Mouse (Mus musculus) kidney, adult 18-20 months (tissue): ENCODE data around the gene Arhgap35.
A peak's percentile ranks its signal among the peaks of the same experiment; 100 is the strongest.

Experiments
- DNase-seq: peaks from one replicate; pipeline ENCODE4 v3.0.0; 2021

Gene Arhgap35

GRCm38 (mm10) chr7:16604141-16604540, 10.7 kb downstream of the Arhgap35 start:
- no peak for DNase-seq

DNA sequence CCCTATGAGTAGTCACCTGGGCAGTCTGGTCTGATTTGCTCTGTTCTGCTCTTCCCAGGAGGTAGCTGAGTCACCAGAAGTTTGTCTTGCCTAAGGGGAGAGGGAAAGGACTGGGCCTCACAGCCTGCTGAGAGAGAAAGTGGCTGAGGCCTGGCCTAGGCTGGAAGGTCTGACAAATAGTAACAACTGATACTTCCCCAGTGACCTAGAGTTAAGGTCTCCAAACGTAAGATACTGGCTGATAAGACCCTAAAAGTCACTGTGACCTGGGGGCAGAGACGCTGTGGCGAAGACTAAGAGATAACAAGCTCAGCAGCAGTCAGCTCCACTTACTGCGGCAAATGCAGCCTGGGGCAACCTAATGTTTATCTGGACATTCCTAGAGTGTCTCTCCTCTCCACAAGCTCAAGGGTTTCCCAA, 13.1 kb downstream of the Arhgap35 start:
- DNase-seq: no peak

- no peak for DNase-seq
These were observed 15.8 kb downstream of the Arhgap35 start for GRCm38 (mm10) chr7:16599006-16599405.

DNA sequence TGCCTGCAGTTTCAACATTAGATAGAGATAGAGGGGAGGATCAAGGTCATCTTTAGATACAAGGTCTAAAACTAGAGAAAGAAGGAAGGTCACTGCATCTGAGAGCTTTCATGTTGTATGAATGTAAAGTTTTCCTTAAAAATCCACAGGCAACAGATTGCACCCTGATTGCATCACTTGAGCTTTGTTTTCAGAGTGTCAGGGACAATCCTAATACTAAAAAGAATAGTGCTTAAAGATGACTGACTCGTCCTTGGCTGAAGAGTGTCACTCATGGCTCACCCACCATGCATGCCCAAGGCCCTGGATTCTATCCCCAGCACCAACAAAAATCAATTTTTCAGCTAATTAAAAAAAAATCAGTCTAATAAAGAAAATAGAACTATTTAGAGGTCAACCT, 23.5 kb downstream of the Arhgap35 start:
- DNase-seq: no peak

DNA sequence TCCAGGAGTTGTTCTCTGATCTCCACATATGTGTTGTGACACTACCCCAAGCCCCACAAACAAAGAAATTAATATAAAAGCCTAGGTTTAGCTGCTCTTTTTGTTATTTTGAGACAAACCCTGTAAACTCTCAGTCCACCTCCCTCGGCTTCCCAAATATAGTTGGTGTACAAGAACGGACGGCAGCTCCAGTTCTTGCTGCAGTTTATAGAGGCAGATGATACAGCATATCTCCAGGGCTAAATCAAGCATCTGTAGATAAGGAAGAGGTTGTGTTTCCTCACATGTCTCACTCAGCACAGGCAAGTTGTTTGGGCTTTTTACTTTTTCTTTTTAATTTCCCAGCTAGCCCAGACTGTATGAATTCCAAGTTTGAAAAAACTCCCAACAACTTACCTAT, 27.1 kb downstream of the Arhgap35 start:
- DNase-seq: no peak

GRCm38 (mm10) chr7:16584384-16584783, 30.4 kb downstream of the Arhgap35 start:
- DNase-seq: no peak

GRCm38 (mm10) chr7:16583775-16584174, 31.0 kb downstream of the Arhgap35 start:
- peak; percentile 18 for DNase-seq

DNA sequence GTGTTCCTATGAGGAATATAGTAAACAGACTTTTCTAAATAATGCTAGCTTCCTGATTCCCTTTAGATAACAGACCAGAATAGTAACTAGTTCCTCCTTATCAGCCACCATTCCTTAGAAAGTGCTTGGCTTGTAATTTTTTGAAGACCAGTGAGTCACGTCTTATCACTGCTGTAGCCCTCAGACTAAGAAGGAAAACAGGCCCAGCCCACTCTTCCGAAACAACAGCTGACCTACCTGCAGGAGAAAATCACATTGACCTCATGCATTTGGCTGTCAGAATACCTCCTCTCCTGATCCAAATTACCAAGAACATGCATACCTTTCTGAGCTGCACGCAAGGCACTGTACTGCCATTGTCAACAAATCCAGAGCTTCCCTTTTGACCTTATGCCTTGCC, 32.5 kb downstream of the Arhgap35 start:
- DNase-seq: peak; percentile 16

GRCm38 (mm10) chr7:16581276-16582100, 33.3 kb downstream of the Arhgap35 start:
- DNase-seq: peak; percentile 39

GRCm38 (mm10) chr7:16576719-16577118, 38.1 kb downstream of the Arhgap35 start:
- DNase-seq: no peak

DNA sequence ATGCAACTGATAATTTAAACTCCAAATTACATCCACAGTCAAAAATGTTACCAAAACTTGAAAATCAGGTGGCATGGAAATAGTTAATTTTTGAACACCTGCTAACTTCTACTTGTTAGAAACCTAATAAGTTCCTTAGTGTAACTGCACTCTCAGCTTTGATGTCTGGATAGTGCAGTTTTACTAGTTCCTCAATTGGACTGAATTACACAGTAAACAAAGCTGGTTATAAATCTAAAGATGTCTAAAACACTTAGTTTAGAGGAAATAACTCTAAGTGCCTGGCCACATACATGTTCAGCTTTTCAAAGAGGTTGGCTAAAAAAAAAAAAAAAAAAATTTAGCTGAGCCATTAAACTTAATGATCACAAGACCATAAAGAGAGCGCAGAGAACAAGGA, 43.6 kb downstream of the Arhgap35 start:
- DNase-seq: no peak

DNA sequence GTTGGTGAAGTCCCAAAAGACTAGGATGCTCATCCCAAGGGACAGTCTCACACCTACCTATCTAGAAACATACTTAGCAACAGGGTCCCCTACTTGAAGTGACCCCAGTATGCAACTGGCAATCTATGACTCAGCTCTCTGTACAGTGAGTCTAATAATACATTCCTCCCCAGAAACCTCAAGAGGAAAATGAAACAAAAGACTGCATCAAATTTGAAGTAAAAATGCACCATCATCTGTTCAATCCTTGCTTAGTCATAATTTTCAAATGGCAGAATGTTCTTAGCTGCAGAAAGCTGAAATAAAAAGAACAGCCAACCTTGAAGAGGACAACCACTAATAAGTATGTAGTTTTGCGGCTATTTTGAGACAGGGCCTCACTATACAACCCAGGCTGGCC, 44.1 kb downstream of the Arhgap35 start:
- no peak for DNase-seq

DNA sequence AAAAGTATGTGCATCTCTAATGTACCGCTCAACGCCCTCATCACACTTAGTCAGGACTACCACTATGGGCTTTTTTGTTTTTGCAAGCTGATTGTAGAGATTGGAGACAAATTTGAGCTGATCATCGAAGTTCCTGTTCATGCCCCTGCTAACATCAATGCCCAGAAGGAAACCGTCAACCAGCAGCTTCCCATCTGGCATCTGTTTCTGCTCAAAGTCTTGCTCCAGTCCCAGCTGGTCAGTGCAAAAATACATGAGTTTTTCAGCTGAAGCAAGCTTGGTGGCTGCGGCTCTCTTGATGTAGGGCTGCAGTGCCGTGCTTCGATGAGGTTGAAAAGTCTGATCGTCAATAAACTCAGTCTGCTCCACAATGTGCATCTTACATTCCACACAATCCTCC, 50.3 kb downstream of the Arhgap35 start:
- no peak for DNase-seq

DNA sequence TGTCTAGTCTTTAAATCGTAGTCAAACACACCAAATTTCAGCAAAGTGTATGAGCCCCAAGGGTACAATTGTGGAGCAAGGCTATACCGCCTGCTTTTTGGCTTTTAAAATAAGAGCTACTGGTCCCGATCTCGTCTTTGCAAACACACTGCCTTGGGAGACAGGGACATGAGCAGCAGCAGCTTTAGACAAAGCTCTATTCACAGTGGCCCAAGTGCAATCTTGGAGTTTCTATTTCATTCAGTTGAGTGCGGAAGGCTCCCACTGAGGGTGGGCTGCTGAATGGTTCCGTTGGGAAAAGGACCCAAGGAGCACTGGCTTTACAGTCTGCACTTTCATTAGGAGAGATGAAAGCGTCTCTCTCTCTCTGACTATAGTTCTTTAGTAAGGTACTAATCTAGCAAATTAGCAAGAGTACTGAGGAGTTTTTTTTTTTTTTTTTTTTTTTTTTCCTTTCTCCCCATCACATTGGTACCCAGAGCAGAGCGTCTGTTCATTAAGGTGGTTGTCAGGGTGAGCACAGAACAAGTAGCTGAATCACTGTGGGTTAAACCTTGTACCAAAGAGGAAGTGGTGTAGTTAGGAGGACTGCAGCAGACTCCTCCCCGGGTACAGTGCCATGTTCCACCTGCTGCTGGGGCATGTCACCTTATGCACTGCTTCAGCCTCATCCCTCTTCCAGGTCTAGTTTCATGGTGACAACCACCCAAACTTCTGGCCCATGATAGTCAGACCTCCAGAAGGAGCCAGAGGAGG, 56.8 kb downstream of the Arhgap35 start:
- no peak for DNase-seq

DNA sequence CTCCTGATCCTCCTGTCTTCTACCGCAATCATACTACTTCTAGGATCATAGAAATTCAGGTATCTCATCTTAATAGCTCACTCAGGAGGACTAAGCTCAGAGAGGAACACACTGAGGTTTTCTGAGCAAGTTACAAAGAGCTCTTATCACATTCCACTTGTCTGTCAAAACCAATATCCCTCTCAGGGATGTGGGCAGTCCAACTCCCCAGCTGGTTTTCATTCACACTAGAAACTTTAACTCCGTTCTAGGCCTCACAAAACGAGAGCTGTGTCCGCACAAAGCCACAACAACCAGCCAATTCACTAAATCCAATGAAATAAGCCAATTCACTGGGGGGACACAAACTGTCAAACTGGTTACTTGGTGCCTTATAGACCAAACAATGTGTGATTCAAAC, 57.5 kb downstream of the Arhgap35 start:
- DNase-seq: no peak

- no peak for DNase-seq
These were observed 60.6 kb downstream of the Arhgap35 start for GRCm38 (mm10) chr7:16554215-16554614.

DNA sequence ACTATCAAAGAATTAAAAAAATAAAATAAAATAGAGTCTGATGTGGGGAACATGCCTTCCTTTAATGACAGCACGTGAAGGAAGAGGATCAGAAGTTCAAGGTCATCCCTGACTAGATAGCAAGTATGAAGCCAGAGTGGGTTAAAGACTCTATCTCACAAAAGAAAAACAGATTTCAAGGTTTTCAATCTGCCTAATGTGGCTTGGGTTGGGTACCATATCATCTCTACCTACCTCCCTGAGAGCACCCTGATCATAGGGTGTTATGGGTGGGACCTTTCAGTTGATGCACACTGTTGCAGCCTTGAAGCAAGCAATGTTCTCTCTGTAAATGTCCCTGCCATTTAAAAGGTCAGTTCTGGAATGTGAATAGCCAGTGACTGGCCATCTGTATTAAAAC, 63.2 kb downstream of the Arhgap35 start:
- no peak for DNase-seq

GRCm38 (mm10) chr7:16549299-16549698, 65.5 kb downstream of the Arhgap35 start:
- no peak for DNase-seq

DNA sequence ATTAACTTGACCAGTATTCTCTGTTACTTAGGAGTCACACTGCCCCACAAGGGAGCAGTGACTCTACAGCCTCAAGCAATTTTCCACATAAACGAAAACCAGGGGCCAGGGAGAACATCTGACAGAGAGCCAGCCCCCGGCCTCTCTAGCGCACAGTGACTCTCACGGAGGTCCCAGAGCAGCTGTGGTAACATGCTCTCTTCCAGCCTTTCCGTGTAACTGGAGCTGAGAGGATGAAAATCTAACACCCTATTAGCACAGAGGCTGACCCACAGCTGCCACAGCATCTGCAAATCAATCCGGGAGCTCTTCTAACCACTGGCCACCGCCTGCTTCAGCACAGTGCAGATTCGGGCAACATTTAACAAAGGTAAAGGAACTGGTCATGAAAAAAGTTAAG, 70.0 kb downstream of the Arhgap35 start:
- no peak for DNase-seq

- DNase-seq: no peak
These were observed 77.4 kb downstream of the Arhgap35 start for GRCm38 (mm10) chr7:16537220-16537903.

DNA sequence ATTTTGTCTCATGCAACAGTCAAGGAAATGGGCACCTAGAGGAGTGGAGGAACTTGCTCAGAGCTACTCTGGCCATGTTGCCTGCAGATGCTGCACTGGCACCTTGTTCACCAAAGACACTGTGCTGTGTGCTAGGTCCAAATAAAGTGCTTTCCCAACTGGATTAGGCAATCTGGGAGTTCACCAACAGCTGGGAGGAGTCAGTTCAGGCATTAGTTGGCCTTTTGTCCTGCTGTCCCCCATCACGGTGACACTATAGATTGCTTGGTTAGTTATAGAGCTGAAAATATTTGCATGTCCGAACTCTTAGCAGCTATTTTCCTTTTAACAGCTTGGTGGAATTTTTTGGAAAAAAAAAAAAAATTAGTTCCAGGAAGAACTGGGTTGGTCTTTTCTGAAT, 88.8 kb downstream of the Arhgap35 start:
- DNase-seq: no peak

DNA sequence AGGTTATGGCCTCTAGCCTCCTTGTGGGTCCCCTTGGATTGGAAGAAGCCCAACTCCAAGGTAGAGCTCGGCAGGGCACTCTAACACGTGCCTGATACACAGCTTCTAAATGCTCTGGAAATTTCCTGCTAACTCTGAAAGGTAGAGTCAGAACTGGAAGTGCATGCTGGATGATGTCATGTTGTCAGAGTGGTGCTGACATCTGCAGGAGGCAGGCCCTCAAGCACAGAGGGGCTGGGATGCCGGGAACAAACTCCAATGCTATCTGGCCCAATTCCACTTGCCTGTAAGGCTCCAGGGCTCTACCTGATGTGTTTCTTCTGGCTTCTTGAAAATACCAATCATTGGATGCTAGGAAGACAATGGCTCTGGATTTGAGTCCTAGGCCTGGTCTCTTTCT, 89.3 kb downstream of the Arhgap35 start:
- no peak for DNase-seq

- no peak for DNase-seq
These were observed 90.5 kb downstream of the Arhgap35 start for GRCm38 (mm10) chr7:16524308-16524707.

DNA sequence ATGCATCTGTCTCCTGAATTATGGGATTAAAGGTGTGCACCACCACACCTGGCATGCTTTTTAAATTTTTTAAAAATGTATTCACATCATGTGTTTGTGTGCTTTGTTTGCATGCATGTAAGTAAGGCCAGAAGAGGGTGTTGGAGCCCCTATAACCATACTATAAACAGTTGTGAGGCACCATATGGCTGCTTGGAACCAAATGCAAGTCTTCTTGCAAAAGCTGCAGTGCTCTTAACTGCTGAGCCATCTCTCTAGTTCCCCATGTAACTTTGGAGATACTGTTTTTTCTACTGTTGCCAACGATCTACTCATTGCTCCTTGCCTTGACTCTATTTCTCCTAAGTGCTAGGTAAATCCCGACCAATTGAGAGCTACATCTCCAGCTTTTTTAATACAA, 95.5 kb downstream of the Arhgap35 start:
- DNase-seq: no peak
